Mouse (Mus musculus): ENCODE measurements around the gene Stoml3. TPM values are rescaled to one million over a fixed set of nuclear protein-coding genes. Genes with fewer than 3 reads are reported as not detected.

Stoml3 gene
- polyA plus RNA-seq, 1 experiment from 2014 or later: not detected

GRCm38 (mm10) chr3:53555031-53555952, 66.8 kb downstream of the Stoml3 start:
- 46% methylated on average over 10 of the region's 10 CpGs for WGBS (ENCODE audit: insufficient replicate concordance)
- ATAC-seq: no peak
- Histone ChIP-seq H3K27me3 (replicated peaks) (no peaks in the 10 kb centered on the region), H3K9ac (no peak overlapping the region), H3K4me3 (no peak overlapping the region), H3K36me3 (no peaks in the 10 kb centered on the region), H3K27ac (no peak overlapping the region), H3K4me1 (no peaks in the 10 kb centered on the region), H3K4me2 (no peak overlapping the region), H3K9me3 (replicated peaks) (no peaks in the 10 kb centered on the region)

- Histone ChIP-seq H3K9me3 (replicated peaks) (no peaks in the 10 kb centered on the region), H3K36me3 (no peaks in the 10 kb centered on the region), H3K27ac (no peak overlapping the region), H3K4me2 (no peak overlapping the region), H3K9ac (no peak overlapping the region), H3K27me3 (replicated peaks) (no peaks in the 10 kb centered on the region), H3K4me3 (no peak overlapping the region), H3K4me1 (peaks cover 11% of the 10 kb centered on the region)
- no peak for ATAC-seq
- 77% methylated on average over 16 of the region's 16 CpGs for WGBS (ENCODE audit: insufficient replicate concordance)
Measured at GRCm38 (mm10) chr3:53557388-53558214, 69.1 kb downstream of the Stoml3 start.

Other genes starting within 250 kb of the Stoml3 start
- 5.9 TPM in 2 replicates for gene Nhlrc3, start 25.3 kb upstream of the Stoml3 start, polyA plus RNA-seq (2016; fragmentation: Nextera tagmentation; extraction: Ambion mirVana)
- gene Proser1, start 25.0 kb upstream of the Stoml3 start, polyA plus RNA-seq (2016; fragmentation: Nextera tagmentation; extraction: Ambion mirVana): 7.7 and 8.8 TPM in 2 replicates
- gene Frem2, start 168.7 kb downstream of the Stoml3 start, polyA plus RNA-seq (2016; fragmentation: Nextera tagmentation; extraction: Ambion mirVana): 1.1 and 1.3 TPM in 2 replicates